Mouse (Mus musculus): ENCODE results near the gene Apba2. TPM values are rescaled to one million over a fixed set of nuclear protein-coding genes. Genes with fewer than 3 reads are reported as not detected.

The Apba2 gene
- polyA plus RNA-seq, 1 experiment from 2014 or later = 120 TPM

DNA sequence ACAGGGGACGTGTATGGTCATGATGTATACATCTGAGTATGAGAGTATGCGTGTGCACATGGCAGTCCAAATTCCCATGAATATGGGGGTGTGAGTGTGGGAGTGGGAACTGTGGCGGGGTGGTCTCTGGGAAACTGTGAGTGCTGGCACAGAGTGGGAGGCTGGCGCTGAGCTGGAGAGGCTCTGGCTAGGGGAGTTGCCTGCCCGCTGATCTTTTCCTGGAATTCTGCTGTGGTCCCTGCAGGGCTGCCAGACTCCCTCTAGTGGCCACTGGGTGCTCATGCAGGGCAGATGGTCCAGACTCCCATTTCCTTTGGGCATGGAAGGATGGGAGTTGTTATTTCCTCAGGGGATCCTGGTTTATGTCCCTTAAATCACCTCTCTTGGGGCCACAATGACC lies 250.0 kb downstream of the Apba2 start:
- Histone ChIP-seq H3K9me3 (no peaks in the 10 kb centered on the region), H3K4me3 (no peak overlapping the region), H3K4me1 (no peaks in the 10 kb centered on the region), H3K4me2 (replicated peaks) (no peak overlapping the region), H3K27ac (replicated peaks) (no peak overlapping the region), H3K27me3 (no peaks in the 10 kb centered on the region), H3K9ac (replicated peaks) (no peak overlapping the region), H3K36me3 (peaks cover 40% of the 10 kb centered on the region)
- peak; percentile 59 for ATAC-seq (ENCODE audit: low FRiP score, low read depth)
- WGBS = 36% methylated on average over 5 of the region's 5 CpGs

DNA sequence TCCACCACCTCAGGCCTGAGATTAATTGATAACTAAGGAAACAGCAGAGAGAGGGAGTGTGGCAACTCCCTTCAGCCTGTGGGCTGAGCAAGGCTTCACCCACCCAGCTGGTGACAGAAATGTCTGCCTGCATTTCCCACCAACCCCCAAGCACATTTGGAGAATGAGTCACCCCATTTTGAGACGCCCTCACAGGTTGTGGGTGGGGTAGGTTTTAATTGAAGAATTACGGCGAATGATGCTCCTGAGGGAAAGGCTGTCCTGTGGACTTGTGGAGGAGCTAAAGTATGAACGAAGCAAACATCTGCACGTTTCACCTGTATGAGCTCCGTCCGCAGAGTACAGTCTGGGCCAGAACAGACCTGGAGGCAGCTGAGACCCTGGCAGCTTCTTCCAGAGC lies 250.6 kb downstream of the Apba2 start:
- ATAC-seq (ENCODE audit: low FRiP score, low read depth) = no peak
- WGBS = 96% methylated on average over 7 of the region's 7 CpGs

DNA sequence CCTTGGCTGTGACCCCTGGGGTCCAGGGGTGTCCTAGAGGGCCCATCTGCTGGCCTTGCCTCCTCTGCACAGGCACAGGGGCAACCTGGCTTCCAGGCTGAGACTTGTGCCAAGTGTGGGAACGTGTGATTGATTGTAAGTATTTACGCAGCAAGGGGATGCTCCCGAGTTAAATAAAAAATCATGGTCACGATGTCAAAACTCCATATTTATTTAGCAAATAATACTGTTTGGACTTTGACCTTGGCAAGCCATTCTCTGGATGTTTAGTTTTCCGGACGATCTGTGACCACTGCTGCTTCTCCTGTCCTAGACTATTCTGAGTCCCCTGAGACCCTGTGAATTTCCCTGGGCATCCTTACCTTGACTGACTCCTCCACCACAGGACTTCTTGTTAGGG lies 252.2 kb downstream of the Apba2 start:
- no peak for ATAC-seq (ENCODE audit: low FRiP score, low read depth)
- H3K9me3 ChIP-seq = no peaks in the 10 kb centered on the region
- no peaks in the 10 kb centered on the region for H3K4me1 ChIP-seq
- no peak overlapping the region for H3K4me3 ChIP-seq
- 73% methylated on average over 6 of the region's 6 CpGs for WGBS
- no peaks in the 10 kb centered on the region for H3K27me3 ChIP-seq
- H3K27ac ChIP-seq (replicated peaks) = no peak overlapping the region
- no peak overlapping the region for H3K4me2 ChIP-seq (replicated peaks)
- peaks cover 27% of the 10 kb centered on the region; the same call in 1 of the 2 replicates for H3K36me3 ChIP-seq
- no peak overlapping the region for H3K9ac ChIP-seq (replicated peaks)

More for the DNA sequence above, 250.6 kb downstream of the Apba2 start:
- no peaks in the 10 kb centered on the region for H3K27me3 ChIP-seq
- H3K4me1 ChIP-seq = no peaks in the 10 kb centered on the region
- H3K9me3 ChIP-seq = no peaks in the 10 kb centered on the region
- H3K36me3 ChIP-seq = peaks cover 38% of the 10 kb centered on the region; the same call in 1 of the 2 replicates
- H3K27ac ChIP-seq (replicated peaks) = no peak overlapping the region
- H3K9ac ChIP-seq (replicated peaks) = no peak overlapping the region
- no peak overlapping the region for H3K4me3 ChIP-seq
- no peak overlapping the region for H3K4me2 ChIP-seq (replicated peaks)

DNA sequence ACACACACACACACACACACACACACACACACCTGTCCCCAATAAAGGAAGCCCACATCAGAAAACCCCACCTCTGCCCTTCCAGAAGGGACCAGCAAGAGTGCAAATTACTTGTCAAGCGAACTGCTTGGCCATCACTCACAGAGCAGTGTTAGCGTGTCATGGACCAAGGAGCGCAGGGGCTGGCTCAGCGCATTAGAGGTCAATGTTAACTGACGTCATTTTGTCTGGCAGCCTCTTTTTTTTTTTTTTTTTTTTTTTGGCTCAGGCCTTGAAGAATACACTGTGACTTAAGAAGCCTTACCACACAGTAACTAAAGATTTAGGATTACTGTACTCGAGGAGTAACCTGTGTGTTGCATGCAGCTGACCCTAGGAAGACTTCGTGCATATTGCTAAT lies 252.7 kb downstream of the Apba2 start:
- 82% methylated on average over 7 of the region's 7 CpGs for WGBS
- Histone ChIP-seq H3K36me3 (peaks cover 25% of the 10 kb centered on the region; the same call in 1 of the 2 replicates), H3K9me3 (no peaks in the 10 kb centered on the region), H3K27me3 (no peaks in the 10 kb centered on the region), H3K4me2 (replicated peaks) (no peak overlapping the region), H3K27ac (replicated peaks) (no peak overlapping the region), H3K4me1 (no peaks in the 10 kb centered on the region), H3K9ac (replicated peaks) (no peak overlapping the region), H3K4me3 (no peak overlapping the region)
- no peak for ATAC-seq (ENCODE audit: low FRiP score, low read depth)

DNA sequence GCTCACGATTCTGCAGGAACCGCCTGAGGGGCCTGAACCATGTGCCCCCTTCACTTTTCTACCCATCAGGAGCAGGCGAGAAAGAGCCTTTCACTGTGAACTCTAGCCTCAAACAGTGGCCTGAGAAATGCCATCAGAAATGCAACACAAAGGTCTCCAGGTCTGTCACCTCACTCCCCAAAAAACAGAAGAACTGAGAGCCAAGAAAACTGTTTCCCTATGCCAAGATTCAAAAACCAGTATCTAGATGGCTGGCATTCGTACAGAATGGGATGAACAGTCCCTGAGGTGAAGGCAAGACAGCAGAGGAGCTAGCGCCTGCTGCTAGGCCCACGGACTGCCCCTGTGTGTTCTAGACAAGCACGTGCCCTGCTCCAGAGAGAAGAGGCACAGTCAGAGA lies 253.6 kb downstream of the Apba2 start:
- H3K4me3 ChIP-seq = no peak overlapping the region
- no peak for ATAC-seq (ENCODE audit: low FRiP score, low read depth)
- H3K27me3 ChIP-seq = no peaks in the 10 kb centered on the region
- H3K9me3 ChIP-seq = no peaks in the 10 kb centered on the region
- WGBS = 92% methylated on average over 7 of the region's 7 CpGs
- H3K4me2 ChIP-seq (replicated peaks) = no peak overlapping the region
- H3K4me1 ChIP-seq = no peaks in the 10 kb centered on the region
- no peak overlapping the region for H3K27ac ChIP-seq (replicated peaks)
- H3K9ac ChIP-seq (replicated peaks) = no peak overlapping the region
- H3K36me3 ChIP-seq = peaks cover 16% of the 10 kb centered on the region; the same call in 1 of the 2 replicates

DNA sequence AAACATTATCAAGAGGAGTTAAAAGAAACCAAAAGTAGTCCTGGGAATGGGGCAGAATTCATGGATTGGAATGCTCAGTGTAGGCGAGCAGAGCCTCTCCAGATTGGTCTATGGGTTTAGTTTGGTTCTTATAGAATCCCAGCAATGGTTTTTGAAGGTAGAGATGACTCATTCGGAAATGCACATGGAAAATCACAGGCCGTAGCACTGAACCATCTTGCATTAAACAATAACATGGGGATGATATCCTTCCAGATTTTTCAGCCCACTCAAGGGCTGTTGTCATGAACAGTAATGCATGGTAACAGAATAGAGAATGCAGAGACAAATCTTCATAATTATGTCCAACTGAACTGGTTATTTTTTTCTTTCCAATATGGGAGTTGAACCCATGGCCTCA lies 264.1 kb downstream of the Apba2 start:
- 85% methylated on average over 3 of the region's 3 CpGs for WGBS
- H3K27ac ChIP-seq (replicated peaks) = no peak overlapping the region

DNA sequence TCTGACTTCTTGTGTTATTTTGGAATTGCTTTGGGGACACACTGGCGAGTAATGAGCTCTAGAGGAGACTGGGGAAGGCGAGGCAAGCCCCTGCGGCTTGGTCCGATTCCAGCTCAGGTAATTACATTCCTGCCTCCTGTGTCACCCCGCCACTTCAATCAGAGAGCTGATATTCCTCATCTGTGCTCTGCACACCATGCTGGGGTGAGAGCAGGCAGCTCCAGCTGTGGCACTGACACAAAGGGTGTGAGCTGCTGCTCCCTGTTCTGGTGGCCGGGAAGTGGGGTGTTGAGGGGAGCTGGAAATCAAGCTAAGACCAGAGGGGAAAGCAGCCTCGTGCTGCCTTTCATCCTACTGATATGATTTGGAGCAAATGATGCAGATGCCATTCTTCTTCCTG lies 268.3 kb downstream of the Apba2 start:
- Histone ChIP-seq H3K27me3 (no peaks in the 10 kb centered on the region), H3K36me3 (no peaks in the 10 kb centered on the region), H3K4me1 (no peaks in the 10 kb centered on the region), H3K4me3 (no peak overlapping the region), H3K9me3 (no peaks in the 10 kb centered on the region), H3K9ac (replicated peaks) (no peak overlapping the region), H3K4me2 (replicated peaks) (no peak overlapping the region), H3K27ac (replicated peaks) (no peak overlapping the region)
- WGBS = 75% methylated on average over 7 of the region's 7 CpGs
- ATAC-seq (ENCODE audit: low FRiP score, low read depth) = no peak

More for the DNA sequence above, 264.1 kb downstream of the Apba2 start:
- no peak for ATAC-seq (ENCODE audit: low FRiP score, low read depth)
- H3K27me3 ChIP-seq = no peaks in the 10 kb centered on the region
- H3K9me3 ChIP-seq = no peaks in the 10 kb centered on the region
- no peak overlapping the region for H3K4me3 ChIP-seq
- no peak overlapping the region for H3K4me2 ChIP-seq (replicated peaks)
- H3K36me3 ChIP-seq = no peaks in the 10 kb centered on the region
- H3K9ac ChIP-seq (replicated peaks) = no peak overlapping the region
- no peaks in the 10 kb centered on the region for H3K4me1 ChIP-seq

DNA sequence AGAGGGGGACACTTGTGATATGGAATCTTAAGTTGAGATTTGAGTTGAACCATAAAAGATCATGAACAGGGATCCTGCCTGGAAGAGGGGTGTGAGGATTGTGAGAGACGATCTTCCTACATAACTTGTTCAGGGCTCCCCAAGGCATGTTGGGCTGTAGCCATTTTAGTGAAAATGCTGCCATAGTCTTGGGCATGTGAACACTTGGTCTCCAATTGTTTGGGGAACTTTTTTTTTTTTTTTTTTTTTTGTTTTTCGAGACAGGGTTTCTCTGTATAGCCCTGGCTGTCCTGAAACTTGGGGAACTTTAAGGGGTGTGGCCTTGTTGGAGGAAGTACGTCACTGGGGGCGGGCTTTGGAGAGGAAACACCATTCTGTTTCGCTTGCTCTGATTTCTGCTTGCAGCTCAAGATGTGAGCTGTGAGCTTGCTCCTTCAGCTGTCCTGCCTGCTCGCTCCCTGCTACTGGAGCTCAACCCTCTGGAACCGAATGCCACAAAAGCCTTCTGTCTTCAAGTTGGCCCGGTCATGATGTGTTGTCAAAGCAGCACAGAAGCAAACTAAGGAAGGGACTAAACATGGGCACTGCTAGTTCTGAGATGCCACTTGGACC lies 269.4 kb downstream of the Apba2 start:
- 77% methylated on average over 8 of the region's 8 CpGs for WGBS
- Histone ChIP-seq H3K4me2 (replicated peaks) (no peak overlapping the region), H3K27me3 (no peaks in the 10 kb centered on the region), H3K9me3 (no peaks in the 10 kb centered on the region), H3K27ac (replicated peaks) (no peak overlapping the region), H3K4me1 (no peaks in the 10 kb centered on the region), H3K36me3 (no peaks in the 10 kb centered on the region), H3K4me3 (no peak overlapping the region), H3K9ac (replicated peaks) (no peak overlapping the region)
- ATAC-seq (ENCODE audit: low FRiP score, low read depth) = no peak

DNA sequence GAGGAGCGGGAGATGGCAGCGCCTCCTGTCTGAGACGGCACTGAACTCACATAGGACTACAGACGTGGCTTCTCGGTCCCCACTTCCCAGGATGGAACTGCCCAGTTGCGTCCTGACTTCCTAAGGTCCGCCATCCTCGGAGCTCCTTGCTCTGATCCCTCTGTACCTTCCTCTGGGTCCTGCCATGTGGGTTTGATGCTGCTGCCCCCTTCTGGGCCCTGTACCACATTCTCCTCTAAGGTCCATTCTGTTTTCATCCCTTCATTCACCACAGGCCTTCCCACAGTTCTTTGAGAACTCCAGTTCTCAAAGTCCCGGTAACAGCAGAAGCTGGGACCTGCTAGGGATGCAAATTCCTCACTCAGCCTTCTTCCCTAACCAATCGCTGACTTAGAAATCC lies 272.0 kb downstream of the Apba2 start:
- H3K4me1 ChIP-seq = no peaks in the 10 kb centered on the region; the same call in 1 of the 2 replicates
- 43% methylated on average over 10 of the region's 10 CpGs for WGBS
- no peaks in the 10 kb centered on the region for H3K27me3 ChIP-seq
- no peak overlapping the region for H3K4me2 ChIP-seq (replicated peaks)
- H3K9ac ChIP-seq (replicated peaks) = no peak overlapping the region
- H3K9me3 ChIP-seq = no peaks in the 10 kb centered on the region
- no peak for ATAC-seq (ENCODE audit: low FRiP score, low read depth)
- no peak overlapping the region for H3K27ac ChIP-seq (replicated peaks)
- no peaks in the 10 kb centered on the region for H3K36me3 ChIP-seq
- no peak overlapping the region for H3K4me3 ChIP-seq

DNA sequence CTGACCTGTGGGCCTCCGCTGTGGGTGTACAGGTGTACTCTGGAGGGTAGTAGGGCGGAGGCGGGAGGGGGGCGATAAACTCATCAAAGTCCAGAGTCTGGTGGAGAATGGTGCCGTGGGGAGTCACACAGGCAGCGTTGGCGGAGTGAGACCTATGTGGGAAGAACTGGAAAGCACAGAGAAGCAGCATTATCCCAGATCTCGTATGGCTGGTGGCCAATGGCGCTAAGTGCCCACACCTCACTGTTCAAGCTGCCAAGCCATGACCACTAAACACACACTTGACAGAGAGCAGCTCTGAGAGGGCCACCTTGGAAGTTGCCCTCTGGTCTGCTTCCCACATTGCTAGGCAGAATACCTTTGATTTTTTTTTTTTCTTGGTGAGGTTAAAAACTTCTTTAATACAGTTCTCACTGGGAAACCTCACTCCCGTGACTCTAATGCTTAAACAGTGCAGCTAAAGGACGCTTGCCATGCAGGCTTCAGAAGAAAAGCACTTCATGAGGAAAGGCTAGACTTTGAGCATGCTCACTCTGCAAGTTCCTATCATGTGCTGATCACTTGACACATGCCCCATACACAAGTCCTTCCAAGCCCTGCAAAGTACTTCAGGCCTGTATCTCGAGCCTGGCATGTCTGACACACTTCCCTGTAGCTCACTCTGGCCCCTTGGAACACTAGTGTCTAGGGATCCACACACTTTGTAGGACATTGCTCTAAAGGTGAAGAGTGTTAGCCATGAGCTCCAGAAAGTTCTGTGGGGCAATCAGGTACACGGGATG lies 275.4 kb downstream of the Apba2 start:
- WGBS = 92% methylated on average over 13 of the region's 13 CpGs

DNA sequence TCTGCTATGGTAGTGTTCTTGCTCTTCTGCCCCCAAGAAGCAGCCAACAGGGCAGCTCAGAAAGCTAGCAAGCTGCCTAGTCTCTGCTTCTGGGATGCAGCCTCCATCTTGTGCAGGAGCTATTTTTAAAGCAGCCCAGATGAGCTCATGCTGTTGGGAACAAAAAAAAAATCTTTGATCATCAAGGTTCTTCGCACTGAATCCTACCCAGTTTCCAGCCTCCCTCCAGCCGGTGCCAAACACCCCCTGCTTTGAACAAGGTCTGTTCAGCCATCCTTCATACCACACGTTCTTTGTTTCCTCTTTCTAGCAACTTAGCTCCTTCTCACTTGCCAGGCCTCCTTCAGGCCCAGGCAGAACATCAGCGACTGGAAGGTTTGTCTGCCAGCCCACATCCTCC lies 278.0 kb downstream of the Apba2 start:
- Histone ChIP-seq H3K9ac (replicated peaks) (no peak overlapping the region), H3K4me1 (peaks cover 3% of the 10 kb centered on the region), H3K4me2 (replicated peaks) (no peak overlapping the region), H3K27ac (replicated peaks) (no peak overlapping the region), H3K4me3 (no peak overlapping the region), H3K36me3 (no peaks in the 10 kb centered on the region), H3K27me3 (no peaks in the 10 kb centered on the region), H3K9me3 (no peaks in the 10 kb centered on the region)
- no peak for ATAC-seq (ENCODE audit: low FRiP score, low read depth)
- 82% methylated on average over 4 of the region's 4 CpGs for WGBS

More for the DNA sequence above, 275.4 kb downstream of the Apba2 start:
- no peaks in the 10 kb centered on the region for H3K27me3 ChIP-seq
- ATAC-seq (ENCODE audit: low FRiP score, low read depth) = no peak
- no peak overlapping the region for H3K27ac ChIP-seq (replicated peaks)
- H3K4me2 ChIP-seq (replicated peaks) = no peak overlapping the region
- peaks cover 3% of the 10 kb centered on the region for H3K4me1 ChIP-seq
- H3K9ac ChIP-seq (replicated peaks) = no peak overlapping the region
- H3K4me3 ChIP-seq = no peak overlapping the region
- H3K9me3 ChIP-seq = no peaks in the 10 kb centered on the region
- no peaks in the 10 kb centered on the region for H3K36me3 ChIP-seq

DNA sequence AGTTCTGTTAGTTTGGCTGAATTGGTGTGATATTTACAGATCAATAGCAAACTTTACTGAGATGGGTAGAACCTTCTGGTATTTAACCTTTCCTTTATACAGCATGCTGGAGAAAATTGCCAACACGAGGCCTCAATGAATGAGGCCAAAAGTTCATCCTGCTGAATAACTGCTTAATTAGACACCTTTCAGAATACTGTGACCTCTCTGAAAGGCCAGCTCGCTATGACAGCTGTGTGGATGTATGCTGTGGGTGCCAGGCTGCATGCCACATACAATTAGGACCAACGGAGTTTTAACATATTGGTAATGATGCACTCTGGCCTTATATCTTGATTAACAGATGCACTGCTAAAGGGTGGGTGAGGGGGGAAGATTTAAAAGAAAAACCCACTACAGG lies 283.5 kb downstream of the Apba2 start:
- H3K27me3 ChIP-seq = no peaks in the 10 kb centered on the region
- H3K4me1 ChIP-seq = peaks cover 3% of the 10 kb centered on the region; the same call in 1 of the 2 replicates
- no peak overlapping the region for H3K4me2 ChIP-seq (replicated peaks)
- H3K9ac ChIP-seq (replicated peaks) = no peak overlapping the region
- H3K27ac ChIP-seq (replicated peaks) = no peak overlapping the region
- H3K9me3 ChIP-seq = no peaks in the 10 kb centered on the region
- 53% methylated on average over 3 of the region's 3 CpGs for WGBS
- no peak for ATAC-seq (ENCODE audit: low FRiP score, low read depth)
- H3K4me3 ChIP-seq = no peak overlapping the region
- no peaks in the 10 kb centered on the region for H3K36me3 ChIP-seq

Measured in midbrain, embryonic 12.5 days (tissue).